Mouse (Mus musculus) cerebellum, adult 2 months (tissue): ENCODE measurements around the gene Ubr4.

Source experiments
- CTCF ChIP-seq: fragments of 200-500 bp; IDR thresholded peaks from 2 replicates; pipeline ENCODE4 v1.5.1; 2011; ENCODE audit warnings: low read depth, mild to moderate bottlenecking, control low read depth, low read length, moderate library complexity, borderline replicate concordance; ENCODE audit not compliant: insufficient read depth
- POLR2A ChIP-seq: fragments of 200-500 bp; IDR thresholded peaks from 2 replicates; pipeline ENCODE4 v1.6.1; 2011; ENCODE audit warnings: low read length, control low read depth, borderline replicate concordance; ENCODE audit not compliant: insufficient read depth

- TF ChIP-seq POLR2A (no peak), CTCF (0 out of 2 replicates have a peak, but pooled peaks have one; percentile 20)
Measured at GRCm38 (mm10) chr4:139417868-139418267, 65.5 kb downstream of the Ubr4 start.
